ENCODE assay signal across 17 mouse cellular contexts in genomic region chr5:142968411-142968810, GRCm38 (mm10). TPM values are rescaled to one million over a fixed set of nuclear protein-coding genes. Genes with fewer than 3 reads are reported as not detected.
DNase-seq lines count a peak whose midpoint lies in the region; ATAC-seq and TF ChIP-seq lines count a peak whose summit lies in the region.
"Had no signal": no experiment of that assay in that cellular context is flagged by ENCODE, and none has a peak within 500 bp of the region (broad histone marks: within the 10 kb centered on the region; RNA-seq: fewer than 3 reads in every experiment).

No protein-coding gene starts in this region.

- peak; percentile 75 to 92 for DNase-seq in layer of hippocampus, adult 18-20 months (ENCODE audit: low spot score in 2 of 2)
- no peak for DNase-seq in layer of hippocampus, postnatal 10 days (ENCODE audit: low spot score in 2 of 2)
- peak; percentile 71 to 86 for DNase-seq in layer of hippocampus, adult 2 months (ENCODE audit: low spot score in 2 of 2)
- DNase-seq in left cerebral cortex, adult 9 months (ENCODE audit: low spot score in 2 of 2) = peak; percentile 77 to 92
- DNase-seq in right cerebral cortex, postnatal 36 days (ENCODE audit: low spot score in 2 of 2) = peak; percentile 85 to 91
- no peak for DNase-seq in lung, postnatal 10 days
- DNase-seq: cerebellum, postnatal 14 days; gastrocnemius, postnatal 10 days; heart, postnatal 36 days; kidney, adult 2 months; kidney, postnatal 36 days; thymus, adult 18-20 months had no signal

- ATAC-seq in inflammation-experienced regulatory T-cells, adult 6 months = no peak
- ATAC-seq: hindbrain, embryonic 16.5 days had no signal

- peak overlapping the region; percentile 72 for H3K27ac ChIP-seq in layer of hippocampus, adult 2 months

- TF ChIP-seq CTCF in layer of hippocampus, adult 2 months (conservative IDR thresholded peaks at IDR 0.05) = no peak

- no peak overlapping the region; the same call in 1 of the 2 replicates for H3K4me3 ChIP-seq in layer of hippocampus, adult 2 months
- H3K4me3 ChIP-seq: midbrain, embryonic 12.5 days had no signal

RNA-seq across cellular contexts. Expression of gene Fscn1, which starts 8.3 kb away (rescaled TPM):
- 100 to 1,000 TPM; 165 to 188 TPM for total RNA-seq in layer of hippocampus, adult 18-20 months (2021)
- 100 to 1,000 TPM; 420 to 424 TPM for total RNA-seq in layer of hippocampus, postnatal 10 days (2021)
- total RNA-seq in layer of hippocampus, adult 2 months (2021) = 100 to 1,000 TPM; 172 to 173 TPM
- polyA plus RNA-seq in inflammation-experienced regulatory T-cells, adult 6 months (2017; shearing (Covaris generic)) = 1 to 10 TPM in 1 of 3 experiments, not detected in 2; 1.2 TPM
- total RNA-seq: MEL; neutrophil, adult 5-6 weeks had no signal

Comparison
In these comparisons a context has a peak if more than half of its experiments do, and no peak if none do; other contexts are left out.
1. DNase-seq: peak in layer of hippocampus, adult 18-20 months (2 of 2), layer of hippocampus, adult 2 months (2 of 2), left cerebral cortex, adult 9 months (2 of 2) and right cerebral cortex, postnatal 36 days (2 of 2); none in layer of hippocampus, postnatal 10 days (0 of 2) and lung, postnatal 10 days (single experiment).